Mouse (Mus musculus): ENCODE data around the gene Atxn7l1. TPM values are rescaled to one million over a fixed set of nuclear protein-coding genes. Genes with fewer than 3 reads are reported as not detected.

Atxn7l1 gene
- polyA plus RNA-seq, 1 experiment from 2014 or later: 10.8 TPM

DNA sequence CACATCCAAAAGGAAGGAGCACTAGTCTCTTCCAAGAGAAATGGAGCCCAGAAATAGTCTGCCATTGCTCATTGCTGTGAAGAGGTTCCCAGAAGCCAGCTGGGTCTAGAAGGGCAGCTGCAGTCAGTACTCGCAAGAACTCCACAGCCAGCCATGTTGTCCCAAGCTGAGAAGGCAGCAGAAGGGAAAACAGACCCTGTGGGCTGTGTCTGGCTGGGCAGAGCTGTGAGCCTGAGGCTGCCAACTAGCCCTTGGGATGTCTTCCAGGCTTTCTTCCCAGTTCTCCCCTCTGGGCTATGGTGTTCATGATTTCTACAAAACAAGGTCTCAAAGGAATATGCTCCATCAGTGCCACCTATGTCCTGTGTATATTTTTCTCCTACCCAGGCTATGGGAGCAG, 128.5 kb downstream of the Atxn7l1 start:
- 88% methylated on average over 1 of the region's 1 CpGs for WGBS

DNA sequence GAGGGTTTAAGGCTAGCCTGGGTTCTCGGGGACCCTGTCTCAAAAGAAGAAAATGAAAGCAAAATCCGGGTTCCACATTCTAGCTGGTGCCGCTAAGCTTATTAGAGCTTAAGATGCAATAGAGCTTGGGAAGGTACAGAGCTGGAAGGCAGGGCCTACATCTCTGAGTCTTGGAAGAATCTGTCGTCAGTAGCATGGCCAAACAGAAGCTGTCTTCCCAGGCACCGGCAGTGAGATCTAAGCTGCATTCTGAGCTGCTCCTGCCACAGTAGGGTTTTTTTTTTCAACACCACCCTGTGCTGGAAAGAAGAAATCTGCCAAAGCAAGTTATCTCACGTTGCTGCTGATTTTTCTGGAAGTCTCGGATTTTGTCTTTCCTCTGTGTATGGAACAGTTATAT, 129.9 kb downstream of the Atxn7l1 start:
- H3K36me3 ChIP-seq (ENCODE audit: control insufficient read depth, insufficient read depth): no peaks in the 10 kb centered on the region
- H3K9ac ChIP-seq (ENCODE audit: low read length): no peak overlapping the region
- 77% methylated on average over 7 of the region's 7 CpGs for WGBS
- H3K4me2 ChIP-seq (ENCODE audit: low read depth, low read length): no peak overlapping the region
- no peaks in the 10 kb centered on the region for H3K9me3 ChIP-seq (replicated peaks; ENCODE audit: control insufficient read depth, low read length)
- no peaks in the 10 kb centered on the region for H3K27me3 ChIP-seq (ENCODE audit: control insufficient read depth, insufficient read depth, low read length)
- H3K4me3 ChIP-seq (ENCODE audit: low read length): no peak overlapping the region
- ATAC-seq (replicated peaks; ENCODE audit: extremely low read depth, insufficient read depth, low FRiP score): no peak
- H3K4me1 ChIP-seq (ENCODE audit: control insufficient read depth, insufficient read depth, low read length): no peaks in the 10 kb centered on the region
- no peak overlapping the region for H3K27ac ChIP-seq (ENCODE audit: low read length)

More for the DNA sequence above, 128.5 kb downstream of the Atxn7l1 start:
- Histone ChIP-seq H3K4me2 (ENCODE audit: low read depth, low read length) (no peak overlapping the region), H3K36me3 (ENCODE audit: control insufficient read depth, insufficient read depth) (no peaks in the 10 kb centered on the region), H3K4me3 (ENCODE audit: low read length) (no peak overlapping the region), H3K9me3 (replicated peaks; ENCODE audit: control insufficient read depth, low read length) (no peaks in the 10 kb centered on the region), H3K4me1 (ENCODE audit: control insufficient read depth, insufficient read depth, low read length) (no peaks in the 10 kb centered on the region), H3K9ac (ENCODE audit: low read length) (no peak overlapping the region), H3K27ac (ENCODE audit: low read length) (no peak overlapping the region), H3K27me3 (ENCODE audit: control insufficient read depth, insufficient read depth, low read length) (no peaks in the 10 kb centered on the region)
- no peak for ATAC-seq (replicated peaks; ENCODE audit: extremely low read depth, insufficient read depth, low FRiP score)

DNA sequence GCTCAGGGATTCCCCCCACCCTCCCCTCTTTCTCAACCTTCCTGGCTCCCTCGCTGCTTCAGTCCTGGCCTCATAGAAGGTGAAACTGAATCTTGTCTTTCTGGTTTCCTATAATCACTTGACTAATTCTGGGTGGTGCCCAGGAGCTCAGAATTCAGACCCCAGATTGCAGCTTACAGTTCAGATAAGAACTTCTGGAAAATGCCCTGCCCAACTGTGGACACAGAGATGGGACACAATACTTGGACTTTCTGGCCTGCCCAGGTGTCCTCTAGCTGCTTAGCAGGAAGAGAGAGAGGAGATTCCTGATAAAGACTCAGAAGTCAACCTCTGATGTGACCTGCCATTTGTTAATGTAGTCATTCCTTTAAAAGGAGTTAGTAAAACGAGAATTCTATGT, 131.7 kb downstream of the Atxn7l1 start:
- H3K27ac ChIP-seq (ENCODE audit: low read length): no peak overlapping the region
- peaks cover 4% of the 10 kb centered on the region; the same call in 1 of the 2 replicates for H3K4me1 ChIP-seq (ENCODE audit: control insufficient read depth, insufficient read depth, low read length)
- no peak for ATAC-seq (replicated peaks; ENCODE audit: extremely low read depth, insufficient read depth, low FRiP score)
- H3K9me3 ChIP-seq (replicated peaks; ENCODE audit: control insufficient read depth, low read length): no peaks in the 10 kb centered on the region
- H3K27me3 ChIP-seq (ENCODE audit: control insufficient read depth, insufficient read depth, low read length): no peaks in the 10 kb centered on the region
- H3K4me3 ChIP-seq (ENCODE audit: low read length): no peak overlapping the region
- no peak overlapping the region for H3K4me2 ChIP-seq (ENCODE audit: low read depth, low read length)
- 62% methylated on average over 2 of the region's 2 CpGs for WGBS
- no peak overlapping the region for H3K9ac ChIP-seq (ENCODE audit: low read length)
- H3K36me3 ChIP-seq (ENCODE audit: control insufficient read depth, insufficient read depth): no peaks in the 10 kb centered on the region

DNA sequence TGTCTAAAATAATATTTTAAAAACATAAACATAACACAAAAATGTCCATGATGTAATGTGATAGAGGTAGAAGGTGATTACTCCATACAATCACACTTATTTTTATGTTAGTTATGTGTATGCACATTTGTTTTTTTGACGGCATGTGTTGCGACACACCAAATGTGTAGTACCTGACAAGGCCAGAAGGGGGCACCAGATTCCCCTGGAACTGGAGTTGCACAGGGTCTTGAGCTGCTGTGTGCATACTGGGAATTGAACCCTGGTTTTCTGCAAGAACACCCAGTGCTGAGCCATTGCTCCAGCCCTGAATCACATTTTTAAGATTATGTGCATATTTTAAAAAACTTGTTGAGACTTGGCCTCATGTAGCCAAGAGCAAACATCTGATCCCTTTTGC, 133.3 kb downstream of the Atxn7l1 start:
- no peak overlapping the region for H3K4me3 ChIP-seq (ENCODE audit: low read length)
- H3K9ac ChIP-seq (ENCODE audit: low read length): no peak overlapping the region
- WGBS: 43% methylated on average over 2 of the region's 2 CpGs
- H3K27ac ChIP-seq (ENCODE audit: low read length): no peak overlapping the region
- no peaks in the 10 kb centered on the region for H3K27me3 ChIP-seq (ENCODE audit: control insufficient read depth, insufficient read depth, low read length)
- ATAC-seq (replicated peaks; ENCODE audit: extremely low read depth, insufficient read depth, low FRiP score): no peak
- H3K9me3 ChIP-seq (replicated peaks; ENCODE audit: control insufficient read depth, low read length): no peaks in the 10 kb centered on the region
- no peak overlapping the region for H3K4me2 ChIP-seq (ENCODE audit: low read depth, low read length)
- H3K36me3 ChIP-seq (ENCODE audit: control insufficient read depth, insufficient read depth): no peaks in the 10 kb centered on the region
- peaks cover 20% of the 10 kb centered on the region for H3K4me1 ChIP-seq (ENCODE audit: control insufficient read depth, insufficient read depth, low read length)

DNA sequence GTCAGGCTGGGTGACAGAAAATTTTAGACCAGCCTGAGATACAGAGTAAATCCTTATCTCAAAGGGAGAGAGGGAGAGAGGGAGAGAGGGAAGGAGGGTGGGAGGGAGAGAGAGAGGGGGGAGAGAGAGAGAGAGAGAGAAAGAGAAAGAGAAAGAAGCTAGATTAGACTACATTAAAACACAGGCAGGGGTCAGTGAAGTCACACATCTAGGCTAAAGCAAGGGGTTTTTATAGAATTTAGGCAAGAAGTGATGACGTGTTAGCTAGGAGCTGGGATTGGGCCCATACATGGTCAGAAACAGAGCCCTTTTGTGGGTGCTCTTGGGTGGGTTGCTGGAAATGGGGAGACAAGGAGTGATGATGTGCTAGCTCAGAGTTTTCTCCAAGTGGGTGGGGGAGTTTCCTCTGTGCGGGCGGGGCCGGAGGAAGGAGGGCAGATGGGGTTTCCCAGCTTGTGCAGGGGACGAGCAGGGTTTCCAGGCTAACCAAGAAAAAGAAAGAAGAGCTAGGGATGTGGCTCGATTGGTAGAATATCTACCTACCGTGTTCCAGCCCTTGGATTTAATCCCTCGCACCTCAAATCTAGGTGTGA, 136.9 kb downstream of the Atxn7l1 start:
- H3K4me3 ChIP-seq (ENCODE audit: low read length): no peak overlapping the region
- H3K36me3 ChIP-seq (ENCODE audit: control insufficient read depth, insufficient read depth): no peaks in the 10 kb centered on the region
- H3K9me3 ChIP-seq (replicated peaks; ENCODE audit: control insufficient read depth, low read length): no peaks in the 10 kb centered on the region
- 70% methylated on average over 8 of the region's 8 CpGs for WGBS
- peaks cover 28% of the 10 kb centered on the region for H3K4me1 ChIP-seq (ENCODE audit: control insufficient read depth, insufficient read depth, low read length)
- ATAC-seq (replicated peaks; ENCODE audit: extremely low read depth, insufficient read depth, low FRiP score): no peak
- no peaks in the 10 kb centered on the region for H3K27me3 ChIP-seq (ENCODE audit: control insufficient read depth, insufficient read depth, low read length)
- no peak overlapping the region for H3K27ac ChIP-seq (ENCODE audit: low read length)
- no peak overlapping the region for H3K4me2 ChIP-seq (ENCODE audit: low read depth, low read length)
- H3K9ac ChIP-seq (ENCODE audit: low read length): no peak overlapping the region

DNA sequence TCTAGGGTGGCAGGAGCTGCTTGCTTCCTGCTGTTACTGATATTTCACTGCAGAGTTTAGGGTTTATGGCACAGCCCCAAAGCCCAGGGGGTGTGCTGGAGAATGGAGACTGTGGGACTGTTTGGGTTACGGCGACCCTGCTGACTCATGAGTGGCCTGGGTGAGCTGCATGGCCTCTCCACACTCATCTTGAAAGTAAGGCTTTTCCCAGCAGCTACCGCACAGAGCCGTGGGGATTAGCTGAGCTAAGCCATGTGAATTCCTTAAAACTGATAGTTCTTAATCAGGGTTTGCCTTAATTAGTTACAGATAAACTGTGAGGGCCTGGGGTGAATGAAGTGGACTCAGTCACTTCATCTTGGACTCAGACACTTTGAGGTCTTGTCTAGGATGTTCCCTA, 137.9 kb downstream of the Atxn7l1 start:
- no peak overlapping the region for H3K9ac ChIP-seq (ENCODE audit: low read length)
- no peak overlapping the region for H3K4me2 ChIP-seq (ENCODE audit: low read depth, low read length)
- no peak for ATAC-seq (replicated peaks; ENCODE audit: extremely low read depth, insufficient read depth, low FRiP score)
- no peaks in the 10 kb centered on the region for H3K36me3 ChIP-seq (ENCODE audit: control insufficient read depth, insufficient read depth)
- 35% methylated on average over 4 of the region's 4 CpGs for WGBS
- H3K27me3 ChIP-seq (ENCODE audit: control insufficient read depth, insufficient read depth, low read length): no peaks in the 10 kb centered on the region
- peaks cover 34% of the 10 kb centered on the region for H3K4me1 ChIP-seq (ENCODE audit: control insufficient read depth, insufficient read depth, low read length)
- no peak overlapping the region for H3K4me3 ChIP-seq (ENCODE audit: low read length)
- peak overlapping the region; percentile 65 for H3K27ac ChIP-seq (ENCODE audit: low read length)
- H3K9me3 ChIP-seq (replicated peaks; ENCODE audit: control insufficient read depth, low read length): no peaks in the 10 kb centered on the region

DNA sequence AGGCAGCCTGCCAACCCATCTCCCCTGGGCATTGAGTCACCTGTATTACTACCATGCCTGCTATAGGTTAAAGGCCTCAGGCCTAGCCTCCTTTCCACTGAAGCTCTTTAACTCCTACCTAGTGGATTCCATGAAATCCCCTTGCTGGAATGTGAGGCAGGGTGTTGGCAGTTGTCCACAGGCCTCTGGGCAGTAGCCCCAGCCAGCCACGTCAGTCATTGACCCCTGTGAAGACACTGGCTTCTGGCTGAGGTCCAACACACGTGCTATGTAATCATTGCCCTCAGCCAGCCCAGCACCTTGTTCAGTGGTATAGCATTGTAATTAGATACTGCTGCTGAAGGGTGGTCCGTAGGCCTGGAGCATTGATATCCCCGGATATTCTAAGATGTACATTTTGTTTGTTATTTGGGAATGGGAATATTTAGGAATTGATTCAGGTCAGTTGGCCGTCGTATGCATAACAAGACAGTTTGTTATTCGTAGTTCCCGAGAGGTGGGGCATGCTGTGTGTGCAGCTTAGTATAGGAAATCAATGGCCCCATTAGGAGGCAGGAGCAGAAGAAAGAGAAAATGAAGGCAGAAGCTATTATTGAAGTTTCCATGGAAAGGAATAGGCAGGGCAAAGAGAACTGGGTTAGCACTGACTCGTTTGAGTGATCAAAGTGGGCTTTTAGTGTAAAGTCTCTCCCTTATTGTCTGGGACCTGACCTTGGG, 138.6 kb downstream of the Atxn7l1 start:
- no peaks in the 10 kb centered on the region for H3K9me3 ChIP-seq (replicated peaks; ENCODE audit: control insufficient read depth, low read length)
- H3K27ac ChIP-seq (ENCODE audit: low read length): peak overlapping the region; percentile 65
- H3K9ac ChIP-seq (ENCODE audit: low read length): no peak overlapping the region

DNA sequence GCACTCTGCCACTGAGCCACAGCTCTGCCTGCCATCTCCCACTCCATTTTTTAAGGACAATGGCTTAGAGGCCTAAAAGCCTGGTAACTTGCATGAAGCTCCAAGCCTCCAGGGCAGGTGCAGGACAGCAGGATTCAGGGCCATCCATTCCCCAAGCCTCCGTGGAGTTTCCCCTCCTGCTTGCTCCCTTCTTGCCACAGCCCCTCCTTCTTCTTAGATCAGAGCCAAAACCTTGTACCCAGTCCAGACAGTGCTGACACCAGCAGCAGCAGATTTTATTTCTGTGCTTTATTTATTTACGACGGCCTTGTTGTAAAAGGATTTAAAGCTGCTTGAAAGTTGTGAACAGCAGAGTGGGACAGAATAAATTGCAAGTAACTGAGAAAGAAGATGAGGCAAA, 140.2 kb downstream of the Atxn7l1 start:
- Histone ChIP-seq H3K27me3 (ENCODE audit: control insufficient read depth, insufficient read depth, low read length) (no peaks in the 10 kb centered on the region), H3K4me2 (ENCODE audit: low read depth, low read length) (no peak overlapping the region), H3K9ac (ENCODE audit: low read length) (no peak overlapping the region), H3K4me3 (ENCODE audit: low read length) (no peak overlapping the region), H3K9me3 (replicated peaks; ENCODE audit: control insufficient read depth, low read length) (no peaks in the 10 kb centered on the region), H3K27ac (ENCODE audit: low read length) (no peak overlapping the region), H3K4me1 (ENCODE audit: control insufficient read depth, insufficient read depth, low read length) (peaks cover 35% of the 10 kb centered on the region), H3K36me3 (ENCODE audit: control insufficient read depth, insufficient read depth) (no peaks in the 10 kb centered on the region)
- ATAC-seq (replicated peaks; ENCODE audit: extremely low read depth, insufficient read depth, low FRiP score): no peak
- 67% methylated on average over 3 of the region's 3 CpGs for WGBS

More for the DNA sequence above, 138.6 kb downstream of the Atxn7l1 start:
- H3K27me3 ChIP-seq (ENCODE audit: control insufficient read depth, insufficient read depth, low read length): no peaks in the 10 kb centered on the region
- H3K4me3 ChIP-seq (ENCODE audit: low read length): no peak overlapping the region
- no peaks in the 10 kb centered on the region for H3K36me3 ChIP-seq (ENCODE audit: control insufficient read depth, insufficient read depth)
- 44% methylated on average over 9 of the region's 9 CpGs for WGBS
- H3K4me2 ChIP-seq (ENCODE audit: low read depth, low read length): no peak overlapping the region
- peak; percentile 87 for ATAC-seq (replicated peaks; ENCODE audit: extremely low read depth, insufficient read depth, low FRiP score)
- peaks cover 35% of the 10 kb centered on the region for H3K4me1 ChIP-seq (ENCODE audit: control insufficient read depth, insufficient read depth, low read length)

DNA sequence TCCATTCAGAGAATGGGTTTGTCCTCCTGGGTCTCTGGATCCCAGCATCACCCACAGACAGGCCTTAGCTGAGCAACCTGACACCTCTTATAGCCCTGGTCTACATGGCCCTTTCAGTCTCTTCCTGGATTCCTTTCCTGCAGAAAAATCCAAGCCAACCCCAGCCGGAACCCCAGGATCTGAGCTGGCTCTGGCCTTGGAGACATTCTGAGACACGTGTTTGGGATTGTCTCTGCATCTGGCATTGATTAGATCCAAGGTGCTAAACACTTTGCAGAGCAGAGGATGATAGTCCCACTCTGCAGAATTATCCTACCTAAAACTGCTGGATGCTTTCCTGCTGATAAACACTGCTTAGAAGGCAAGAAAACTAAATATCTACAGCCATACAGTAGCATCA, 141.3 kb downstream of the Atxn7l1 start:
- H3K4me1 ChIP-seq (ENCODE audit: control insufficient read depth, insufficient read depth, low read length): peaks cover 34% of the 10 kb centered on the region
- no peaks in the 10 kb centered on the region for H3K9me3 ChIP-seq (replicated peaks; ENCODE audit: control insufficient read depth, low read length)
- H3K36me3 ChIP-seq (ENCODE audit: control insufficient read depth, insufficient read depth): no peaks in the 10 kb centered on the region
- H3K27ac ChIP-seq (ENCODE audit: low read length): no peak overlapping the region
- no peak for ATAC-seq (replicated peaks; ENCODE audit: extremely low read depth, insufficient read depth, low FRiP score)
- WGBS: 53% methylated on average over 2 of the region's 2 CpGs
- H3K4me3 ChIP-seq (ENCODE audit: low read length): no peak overlapping the region
- H3K4me2 ChIP-seq (ENCODE audit: low read depth, low read length): no peak overlapping the region
- H3K9ac ChIP-seq (ENCODE audit: low read length): no peak overlapping the region
- H3K27me3 ChIP-seq (ENCODE audit: control insufficient read depth, insufficient read depth, low read length): no peaks in the 10 kb centered on the region
